Mouse (Mus musculus) spleen, postnatal 36 days (tissue): ENCODE data around the gene Gm4756.
"Not testable (repeated sequence)": the region's sequence is repeated elsewhere in the genome, so short reads cannot be mapped to it uniquely, and the experiment has no call there.

Source experiments
- DNase-seq, 2 experiments: peaks; one replicate each; pipeline ENCODE4 v3.0.0; 2022; ENCODE audit warnings: low spot score in 2 of 2, mixed read lengths in 1 of 2

Gene Gm4756

GRCm38 (mm10) chr12:72649611-72650330, at the start of gene Gm4756:
Gene Gm4756, minus strand, starts transcription at chr12:72649661.
- no peak for DNase-seq

GRCm38 (mm10) chr12:72694901-72695463, 45.5 kb upstream of the Gm4756 start:
- DNase-seq: no peak

GRCm38 (mm10) chr12:72694438-72694837, 45.0 kb upstream of the Gm4756 start:
- DNase-seq: no peak

GRCm38 (mm10) chr12:72693895-72694294, 44.4 kb upstream of the Gm4756 start:
- DNase-seq: no peak

GRCm38 (mm10) chr12:72688281-72688680, 38.8 kb upstream of the Gm4756 start:
- not testable (repeated sequence) for DNase-seq

GRCm38 (mm10) chr12:72687741-72688140, 38.3 kb upstream of the Gm4756 start:
- not testable (repeated sequence) for DNase-seq

- not testable (repeated sequence) for DNase-seq
Measured at GRCm38 (mm10) chr12:72686566-72686965, 37.1 kb upstream of the Gm4756 start.

- DNase-seq: no peak
Measured at GRCm38 (mm10) chr12:72683612-72684011, 34.2 kb upstream of the Gm4756 start.

- no peak for DNase-seq
Measured at GRCm38 (mm10) chr12:72682511-72683282, 33.2 kb upstream of the Gm4756 start.

- no peak for DNase-seq
Measured at GRCm38 (mm10) chr12:72681919-72682318, 32.5 kb upstream of the Gm4756 start.

GRCm38 (mm10) chr12:72679635-72680034, 30.2 kb upstream of the Gm4756 start:
- DNase-seq: no peak

- DNase-seq: no peak
Measured at GRCm38 (mm10) chr12:72674820-72675219, 25.4 kb upstream of the Gm4756 start.

GRCm38 (mm10) chr12:72674079-72674797, 24.8 kb upstream of the Gm4756 start:
- DNase-seq: no peak

- no peak for DNase-seq
Measured at GRCm38 (mm10) chr12:72671516-72672135, 22.2 kb upstream of the Gm4756 start.

GRCm38 (mm10) chr12:72670921-72671320, 21.5 kb upstream of the Gm4756 start:
- DNase-seq: no peak

- DNase-seq: peak in 1 of 2 experiments; percentile 12
Measured at GRCm38 (mm10) chr12:72667868-72668469, 18.5 kb upstream of the Gm4756 start.

GRCm38 (mm10) chr12:72666015-72666414, 16.6 kb upstream of the Gm4756 start:
- DNase-seq: no peak

GRCm38 (mm10) chr12:72664735-72665337, 15.4 kb upstream of the Gm4756 start, which contains the start of gene Dhrs7:
Gene Dhrs7, minus strand, starts transcription at chr12:72664909.
- peak; percentile 86 for DNase-seq

- DNase-seq: no peak
Measured at GRCm38 (mm10) chr12:72664020-72664734, 14.7 kb upstream of the Gm4756 start.

- no peak for DNase-seq
Measured at GRCm38 (mm10) chr12:72655775-72656174, 6.3 kb upstream of the Gm4756 start.
